Mouse (Mus musculus): Measurements from ENCODE around the gene Kcnk3.

Kcnk3 gene

DNA sequence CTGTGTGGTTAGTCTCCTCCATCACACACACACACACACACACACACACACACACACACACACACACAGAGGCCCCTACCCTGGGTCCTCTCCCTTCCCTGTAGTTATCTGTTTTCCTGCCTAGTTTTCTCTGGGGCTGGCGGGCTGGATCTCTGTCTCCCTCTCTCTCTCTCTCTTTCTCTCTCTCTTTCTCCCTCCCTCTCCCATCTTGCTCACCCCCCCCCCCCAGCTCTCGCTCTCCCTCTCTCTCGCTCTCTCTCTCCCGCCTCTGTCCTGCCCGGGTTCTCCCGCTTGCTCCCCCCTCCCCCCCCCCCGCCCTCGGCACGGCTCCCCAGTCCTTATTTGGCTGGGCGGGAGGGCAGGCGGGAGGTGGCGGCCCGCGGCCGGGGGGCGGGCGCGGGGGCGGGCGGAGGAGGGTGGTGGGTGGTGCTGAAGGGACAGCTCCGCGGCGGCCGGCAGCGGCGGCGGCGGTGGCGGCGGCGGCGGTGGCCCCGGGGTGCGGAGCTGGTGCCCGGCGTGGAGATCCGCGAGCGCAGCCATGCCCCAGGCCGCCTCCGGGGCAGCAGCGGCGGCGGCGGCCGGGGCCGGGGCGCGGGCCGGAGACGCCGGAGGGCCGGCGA is at the start of gene Kcnk3:
Kcnk3 (plus strand) TSS at position 490 of the 620 bp plus-strand sequence.
- peak; percentile 45 for DNase-seq

DNA sequence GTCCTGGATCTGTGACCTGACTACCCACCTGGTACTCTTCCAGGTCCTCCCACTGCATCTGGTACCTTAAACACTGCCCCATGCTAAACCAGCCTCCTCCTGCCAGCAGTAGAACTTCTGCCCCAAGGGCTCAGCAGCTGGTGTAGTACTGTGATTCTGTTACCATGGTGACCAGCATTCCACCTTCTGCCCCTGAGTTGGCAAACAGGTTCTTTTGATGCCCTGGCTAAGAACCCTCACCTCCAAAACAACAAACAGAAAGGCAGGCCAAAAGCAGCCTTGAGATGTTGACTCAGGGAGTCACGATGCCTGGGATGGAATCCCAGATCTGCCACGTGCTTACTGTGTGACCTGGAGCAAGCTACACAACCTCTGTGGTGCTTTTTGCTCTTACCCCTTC is 42.3 kb upstream of the Kcnk3 start, which contains the start of gene Cib4:
Cib4 (minus strand) TSS at position 139 of the 400 bp plus-strand sequence.
- no peak for DNase-seq

DNA sequence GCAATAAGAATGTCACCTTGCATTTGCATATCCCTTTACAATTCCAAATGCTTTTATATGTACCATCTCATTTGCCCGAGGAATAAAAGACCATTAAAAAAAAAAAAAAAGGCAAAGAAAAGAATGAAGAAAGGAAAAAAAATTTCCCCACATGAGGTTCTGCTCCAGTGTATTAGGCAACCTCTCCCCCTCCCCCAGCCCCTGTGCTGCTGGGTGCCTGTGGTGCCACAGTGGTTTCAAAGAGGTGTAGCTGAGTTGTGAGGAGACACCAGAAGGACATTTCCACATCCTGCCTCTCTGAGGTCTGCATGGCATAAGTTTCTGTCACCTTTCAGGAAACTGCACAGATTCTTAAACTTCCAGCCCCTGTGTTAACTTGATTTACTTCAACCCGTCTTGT is 39.3 kb upstream of the Kcnk3 start:
- no peak for DNase-seq

DNA sequence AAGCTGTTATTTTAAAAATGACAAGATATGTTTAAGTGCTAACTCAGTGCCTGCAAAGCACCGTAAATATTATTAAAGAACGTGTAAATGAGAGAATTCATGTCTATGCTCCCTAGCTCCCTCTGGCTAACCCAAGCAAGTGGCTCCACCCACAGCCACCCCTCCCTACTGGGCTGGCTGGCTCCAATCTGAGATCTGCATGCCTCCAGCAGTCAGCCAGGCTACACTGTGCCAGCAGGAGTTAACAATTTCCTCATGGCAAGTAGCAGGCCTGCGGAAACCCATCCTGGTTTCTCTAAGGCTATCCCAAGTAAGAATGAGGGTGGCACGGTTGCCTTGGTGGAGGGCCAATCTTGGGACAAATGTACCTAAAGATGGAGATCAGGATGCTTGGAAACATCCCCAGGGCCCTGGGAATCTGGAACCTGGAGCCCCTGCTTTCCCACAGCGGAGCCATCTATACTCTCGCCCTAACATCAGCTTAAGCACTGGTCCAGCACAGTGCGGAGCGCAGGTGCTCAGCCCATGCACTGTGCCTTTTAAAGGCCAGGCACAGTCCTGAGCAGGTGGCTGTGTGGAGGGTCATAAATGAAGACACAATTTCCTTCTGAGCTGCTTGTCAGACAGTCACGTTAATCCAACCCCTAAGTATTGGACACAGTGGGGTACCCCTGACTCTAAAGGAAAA is 37.5 kb upstream of the Kcnk3 start:
- no peak for DNase-seq

DNA sequence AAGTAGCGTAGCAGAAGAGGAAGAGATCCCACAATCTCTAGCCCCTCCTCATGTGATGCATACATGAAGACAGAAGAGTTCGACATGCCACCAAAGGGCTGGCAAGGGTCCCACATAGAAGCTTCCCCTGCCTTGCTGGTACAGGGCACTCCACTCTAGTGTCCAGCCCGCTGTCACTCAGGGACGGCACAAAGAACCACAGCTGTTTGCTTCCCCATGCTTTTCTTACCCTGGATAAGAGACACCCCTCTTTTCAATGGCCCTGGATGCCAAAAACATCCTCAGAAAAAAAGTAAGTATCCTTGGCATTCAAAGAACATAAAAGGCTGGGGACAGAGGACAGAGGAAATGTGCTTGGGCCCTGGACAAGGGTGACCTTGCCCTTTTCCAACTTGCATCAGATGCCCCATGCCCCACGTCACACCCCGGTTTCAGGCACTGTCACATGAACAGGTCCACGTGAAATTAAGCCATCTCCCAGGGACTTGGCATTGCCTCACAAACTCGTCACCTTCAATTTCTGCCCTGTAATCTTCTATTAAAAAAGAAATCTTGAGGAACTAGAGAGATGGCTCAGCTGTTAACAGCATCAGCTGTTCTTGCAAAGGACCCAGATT is 36.8 kb upstream of the Kcnk3 start:
- no peak for DNase-seq

DNA sequence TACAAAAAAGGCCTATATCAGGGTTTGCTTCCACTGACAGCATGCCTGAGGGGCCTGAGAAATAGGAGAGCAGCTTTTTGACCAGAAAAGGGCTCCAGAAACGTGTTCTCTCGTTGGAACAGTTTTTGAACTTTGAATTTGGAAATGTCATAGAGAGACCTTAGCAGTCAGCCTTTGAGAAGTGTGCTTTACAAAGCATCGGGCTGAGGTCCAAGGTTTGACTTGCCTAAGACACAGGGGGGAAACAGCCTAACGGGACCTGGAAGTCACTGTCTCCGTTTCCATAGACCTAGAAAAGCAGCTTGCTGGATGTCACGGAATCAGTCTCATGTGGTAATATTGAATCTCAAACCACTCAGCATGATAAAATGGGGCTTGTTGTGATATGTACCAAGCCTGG is 36.0 kb upstream of the Kcnk3 start:
- DNase-seq: no peak

DNA sequence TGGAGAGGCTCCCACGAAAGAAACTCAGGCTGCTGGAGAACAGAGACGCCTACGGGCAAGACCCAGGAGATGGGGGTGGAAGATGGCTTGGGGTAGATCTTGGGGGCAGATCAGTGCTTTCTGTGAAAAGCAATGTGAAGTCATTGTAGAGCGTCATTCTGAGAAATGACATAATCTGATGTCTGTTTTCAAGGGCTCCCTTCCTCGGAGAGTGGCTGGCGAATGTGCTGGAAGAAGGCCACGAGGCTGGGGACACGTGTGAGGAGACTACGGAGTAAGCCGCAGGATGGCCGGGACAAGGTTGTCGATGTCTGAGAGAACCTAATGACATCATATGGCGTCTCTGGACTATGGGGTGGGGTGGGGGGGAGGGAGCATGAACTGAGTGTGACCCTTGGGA is 34.0 kb upstream of the Kcnk3 start:
- DNase-seq: no peak

DNA sequence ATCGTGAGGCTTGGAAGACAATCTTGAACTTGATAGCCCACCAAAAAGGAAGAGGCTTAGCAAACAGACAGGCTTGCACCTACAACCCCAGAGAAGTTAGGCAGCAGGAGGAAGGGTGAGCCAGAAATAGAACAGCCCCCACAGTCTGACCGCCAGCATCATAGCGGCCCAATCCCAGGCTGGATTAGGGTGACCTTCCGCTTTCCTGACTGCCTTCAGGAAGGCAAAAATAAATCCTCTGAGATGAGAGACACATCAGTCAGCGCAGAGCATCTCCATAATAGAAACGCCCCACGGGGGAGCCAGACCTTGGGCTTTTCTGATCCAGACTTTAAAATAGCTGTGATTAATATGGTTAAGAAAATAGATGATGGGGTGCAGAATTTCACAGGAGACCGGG is 33.0 kb upstream of the Kcnk3 start:
- DNase-seq: no peak

DNA sequence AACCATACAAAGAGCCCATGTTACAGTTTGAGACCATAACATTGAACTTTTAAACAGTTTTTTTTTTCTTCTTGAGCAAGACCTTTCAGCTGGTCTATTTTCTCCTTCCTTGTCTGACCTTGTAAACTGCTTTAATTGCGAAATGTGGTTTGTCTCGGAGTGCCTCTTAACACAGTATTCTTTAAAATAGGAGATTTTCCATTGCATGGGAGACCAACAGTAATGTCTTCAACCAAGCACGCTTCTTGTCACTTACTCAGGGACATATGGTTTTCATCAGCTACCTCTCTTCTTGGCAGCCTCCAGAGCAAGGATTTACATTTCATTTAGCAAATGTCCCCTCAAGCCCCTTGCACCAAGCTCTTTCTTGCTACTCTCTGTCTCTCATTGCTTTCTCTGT is 31.7 kb upstream of the Kcnk3 start:
- DNase-seq: no peak

DNA sequence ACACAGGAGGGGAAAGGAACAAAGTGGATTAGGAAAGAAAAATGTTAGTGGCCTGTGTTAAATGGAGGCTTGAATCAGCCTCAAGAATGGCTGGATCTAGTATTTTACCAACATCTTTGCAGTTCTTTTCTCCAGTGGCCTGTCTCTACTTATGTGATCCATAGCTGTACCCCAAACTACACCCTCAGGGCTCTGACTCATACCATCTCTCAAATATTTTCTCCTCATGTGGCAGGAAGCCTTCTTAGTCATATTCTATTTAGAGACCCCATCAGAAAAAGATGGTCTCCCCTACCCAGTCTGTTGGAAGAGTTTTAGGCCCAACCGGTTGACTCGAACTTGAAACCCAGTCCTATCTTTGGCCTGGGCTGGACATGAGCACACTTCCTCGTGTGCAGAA is 28.5 kb upstream of the Kcnk3 start:
- no peak for DNase-seq

DNA sequence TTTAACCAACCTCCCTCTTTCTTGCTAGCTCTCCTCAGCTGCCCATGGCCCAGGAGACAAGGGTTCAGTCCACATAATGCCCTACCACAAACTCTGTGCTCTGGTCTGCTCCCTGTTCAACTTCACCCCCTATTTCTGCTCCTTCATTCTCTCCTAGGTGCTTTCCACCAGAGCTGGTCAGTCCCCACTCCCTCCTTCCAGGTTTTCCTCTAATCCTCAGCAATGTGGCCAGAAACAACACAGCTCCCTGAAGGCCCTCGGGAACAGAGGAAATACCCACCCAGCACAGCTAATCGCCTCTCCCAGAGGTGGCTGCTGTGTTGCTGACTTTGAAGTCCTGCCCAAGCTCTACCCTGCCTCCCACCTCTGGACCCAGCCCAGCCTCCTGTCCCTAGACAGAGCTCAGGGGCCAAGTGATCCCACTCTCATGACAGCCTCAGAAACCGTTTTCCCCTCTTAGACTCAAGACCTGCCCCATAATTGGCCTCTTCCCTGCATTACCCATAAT is 27.9 kb upstream of the Kcnk3 start:
- no peak for DNase-seq

DNA sequence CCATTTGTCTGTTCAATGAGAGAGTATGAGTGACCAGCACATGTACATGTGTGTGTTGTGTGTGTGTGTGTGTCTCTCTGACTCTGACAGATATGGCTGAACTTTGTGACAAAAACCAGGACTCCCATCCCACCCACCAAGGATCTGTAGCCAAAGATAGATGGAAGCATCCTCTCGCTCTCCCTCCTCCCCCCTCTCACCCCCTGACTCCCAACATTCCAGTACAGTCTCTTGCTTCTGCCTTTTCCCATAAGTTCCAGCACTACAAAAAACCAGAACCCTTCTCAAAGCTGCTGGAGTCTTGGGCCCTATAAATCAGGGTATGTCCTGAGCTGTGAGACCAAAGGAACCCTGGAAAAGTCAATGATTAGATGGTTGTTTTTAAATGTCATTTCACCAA is 19.5 kb upstream of the Kcnk3 start:
- no peak for DNase-seq

DNA sequence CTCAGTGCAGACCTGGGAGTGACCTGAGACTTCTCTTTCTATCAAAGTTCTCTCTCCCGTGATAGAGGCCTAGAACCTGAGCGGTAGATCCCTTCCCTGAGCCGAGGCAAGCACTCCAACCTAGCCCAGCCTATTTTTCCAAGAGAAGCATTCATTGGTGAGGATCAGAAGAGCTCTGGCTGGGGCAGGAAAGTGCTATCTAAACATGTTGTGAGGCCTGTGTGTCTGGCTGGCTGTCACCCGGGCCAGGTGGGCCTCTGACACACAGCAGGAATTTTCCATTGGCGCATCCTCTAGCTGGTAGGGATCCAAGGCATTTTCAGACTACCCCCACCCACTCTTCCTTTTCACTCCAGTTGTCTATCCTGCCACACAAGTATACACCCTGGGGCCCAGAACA is 16.1 kb upstream of the Kcnk3 start:
- DNase-seq: no peak

DNA sequence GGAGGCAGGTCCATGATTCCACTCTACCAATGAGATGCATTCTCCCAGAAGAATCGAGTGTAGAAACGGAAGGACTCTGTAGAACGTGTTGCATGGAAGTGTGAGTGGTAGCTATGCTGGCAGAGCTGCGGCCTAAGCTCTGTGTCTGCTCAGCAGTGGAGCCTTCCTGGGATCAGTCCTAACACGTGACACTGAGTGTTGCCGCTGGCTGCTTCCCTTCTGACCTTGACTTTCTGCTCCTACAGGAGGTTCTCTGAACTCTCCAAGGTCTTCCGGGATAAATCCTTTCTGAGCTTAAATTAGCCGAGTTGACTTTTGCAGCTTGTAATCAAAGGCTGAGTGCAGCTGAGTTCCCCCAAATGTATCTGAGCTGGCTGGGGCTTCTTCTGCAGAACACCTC is 13.6 kb upstream of the Kcnk3 start:
- DNase-seq: no peak

DNA sequence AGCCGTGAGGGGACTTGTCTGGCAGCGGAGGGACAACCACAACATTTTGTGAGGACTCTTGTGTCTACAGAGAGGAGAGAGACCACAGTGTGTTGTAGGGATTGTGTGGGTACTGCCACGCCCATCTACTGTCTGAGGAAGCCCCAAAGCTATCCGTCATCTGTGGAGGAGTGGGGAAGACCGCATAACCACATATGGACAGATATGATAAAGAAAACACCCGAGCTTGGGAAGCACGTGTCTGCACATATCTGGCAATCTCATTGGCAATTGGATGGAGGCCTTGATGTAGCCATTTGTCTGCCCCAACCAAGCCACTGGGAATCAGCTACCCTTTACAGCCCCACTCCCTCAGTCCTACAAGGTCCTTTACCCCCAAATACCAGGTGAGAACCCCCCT is 11.7 kb upstream of the Kcnk3 start:
- no peak for DNase-seq

DNA sequence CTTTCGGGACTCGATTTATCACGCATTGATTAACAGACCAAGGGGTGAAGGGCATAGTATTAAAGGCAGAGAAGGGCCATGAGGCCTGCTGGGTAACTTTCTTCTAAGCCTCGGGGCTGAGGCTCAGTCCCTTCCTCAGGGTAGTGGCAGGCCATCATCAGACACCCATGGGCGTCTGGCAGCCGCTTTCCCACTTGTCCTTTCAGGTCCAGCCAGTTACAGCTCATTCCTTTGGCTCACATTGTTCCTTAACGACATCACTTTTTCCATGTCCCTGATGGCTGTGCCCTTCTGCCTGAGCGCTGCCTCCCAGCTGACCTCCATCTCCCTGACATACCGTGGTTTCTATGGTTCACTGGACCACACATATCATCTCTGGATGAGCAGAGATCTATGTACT is 10.7 kb upstream of the Kcnk3 start:
- no peak for DNase-seq

DNA sequence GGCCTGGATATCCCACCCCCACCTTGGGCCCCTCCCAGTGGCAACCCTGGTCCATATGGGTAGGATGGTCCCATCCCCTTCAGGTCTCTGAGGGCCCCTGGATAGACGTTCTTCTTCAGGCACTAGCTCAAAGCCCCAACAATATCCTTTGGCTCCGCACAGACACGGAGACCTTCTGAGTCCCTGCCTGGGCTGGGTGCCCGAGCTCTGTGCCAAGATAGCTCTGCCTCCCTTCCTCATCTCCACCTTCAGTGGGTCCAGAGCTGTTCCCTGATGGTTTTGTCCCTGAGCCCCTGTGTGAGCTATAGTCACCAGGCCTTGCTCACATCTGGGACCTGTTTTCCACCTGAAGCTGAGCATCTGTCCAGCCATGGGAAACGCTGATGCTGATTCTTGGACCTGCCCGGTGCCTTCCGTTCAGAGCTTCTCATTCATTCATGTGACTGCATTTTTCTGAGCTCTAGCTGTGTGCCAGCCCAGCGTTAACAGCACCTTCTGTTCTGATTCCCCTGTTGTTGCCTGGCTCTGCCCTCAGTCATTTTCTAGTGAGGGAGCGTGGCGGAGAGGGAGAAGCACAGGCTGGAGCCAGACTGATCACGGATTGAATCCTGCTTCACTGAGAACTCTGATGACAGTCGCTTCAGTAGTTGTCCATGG is 10.2 kb upstream of the Kcnk3 start:
- no peak for DNase-seq

DNA sequence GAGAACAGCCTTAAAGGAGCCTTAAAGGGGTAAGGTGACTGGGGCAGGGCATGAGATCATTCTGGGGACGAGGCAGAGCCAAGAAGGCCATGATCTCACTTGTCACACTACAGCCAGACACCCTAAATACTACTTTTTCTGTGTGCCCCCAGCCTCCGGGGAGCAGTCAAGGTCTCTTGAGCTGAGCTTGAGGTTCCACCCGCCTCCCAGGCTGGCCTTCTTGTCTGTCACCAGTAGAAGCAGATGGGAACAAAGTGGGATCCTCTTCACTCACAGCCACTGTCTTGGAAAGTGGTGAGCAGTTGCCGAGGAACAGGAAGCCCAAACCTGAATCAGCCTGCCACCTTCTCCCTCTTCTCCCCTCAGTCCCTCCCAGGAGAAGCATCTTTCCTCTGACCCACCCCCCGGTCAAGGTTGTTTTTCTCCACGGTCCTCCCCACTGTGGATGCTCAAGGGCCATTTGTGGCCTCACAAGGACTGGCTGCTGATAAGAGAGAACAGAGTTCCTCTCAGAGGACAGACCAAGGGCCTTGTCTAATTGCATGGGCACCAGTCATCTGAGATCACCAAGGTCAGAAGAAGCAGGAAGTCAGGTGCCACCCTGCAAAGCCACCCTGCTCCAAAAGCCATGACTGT is 9.4 kb upstream of the Kcnk3 start:
- DNase-seq: no peak

DNA sequence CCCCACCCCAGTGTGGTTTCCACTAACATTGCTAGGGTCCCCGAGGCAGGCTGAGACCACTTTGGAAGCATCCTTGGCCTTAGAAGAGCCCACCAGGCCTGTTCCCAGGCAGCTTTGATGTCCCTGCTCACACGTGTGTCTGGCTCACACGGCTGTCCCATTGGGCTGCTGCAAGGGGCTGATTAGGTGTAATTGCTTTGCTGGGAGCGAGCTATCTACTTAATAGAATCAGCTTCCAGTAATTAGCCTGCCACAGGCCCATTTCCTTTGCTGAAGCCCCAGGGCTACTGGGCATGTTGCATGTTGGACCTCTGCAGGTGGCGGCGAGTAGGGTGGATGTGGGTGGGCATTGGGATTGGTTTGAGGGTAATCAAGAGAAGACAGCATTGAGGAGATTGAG is 7.2 kb upstream of the Kcnk3 start:
- DNase-seq: no peak

DNA sequence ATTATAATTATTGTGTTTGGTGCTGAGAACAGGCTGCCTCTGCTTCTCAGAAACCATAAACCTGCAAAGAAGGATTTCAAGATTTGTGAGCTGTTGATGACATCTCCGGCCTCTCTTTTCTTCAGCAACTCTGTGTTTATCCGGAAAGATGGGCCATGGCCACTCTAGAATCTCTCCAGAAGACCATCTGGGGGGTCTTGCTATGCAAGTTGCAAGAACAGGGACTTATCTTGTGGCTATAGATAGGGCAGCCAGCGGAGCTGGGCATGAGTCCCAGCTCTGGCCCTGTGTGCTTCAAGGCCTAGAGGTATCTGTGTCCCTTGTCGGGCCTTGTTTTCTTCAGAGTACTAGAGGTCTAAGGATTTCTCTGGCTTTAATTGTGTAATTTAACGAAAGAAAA is 6.0 kb upstream of the Kcnk3 start:
- no peak for DNase-seq

DNA sequence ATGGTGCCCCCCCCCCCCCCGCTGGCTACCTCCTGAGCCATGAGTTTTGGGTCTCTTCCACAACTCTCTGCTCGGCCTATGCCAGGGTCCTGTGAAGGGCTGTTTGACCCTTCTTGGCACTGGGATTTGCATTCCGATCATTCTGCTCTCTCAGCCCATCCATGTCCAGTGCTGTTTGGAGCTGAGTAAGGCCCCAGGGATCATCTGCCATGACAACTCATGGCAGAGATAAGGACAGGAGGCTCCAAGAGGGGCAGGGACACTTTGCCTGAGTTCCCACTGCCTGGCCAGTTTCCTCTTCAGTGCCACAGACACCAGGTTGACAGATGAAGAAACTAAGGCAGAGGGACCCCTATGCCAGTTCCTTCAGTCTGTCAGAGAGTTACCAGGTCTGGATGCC is 1.4 kb upstream of the Kcnk3 start:
- DNase-seq: no peak

DNA sequence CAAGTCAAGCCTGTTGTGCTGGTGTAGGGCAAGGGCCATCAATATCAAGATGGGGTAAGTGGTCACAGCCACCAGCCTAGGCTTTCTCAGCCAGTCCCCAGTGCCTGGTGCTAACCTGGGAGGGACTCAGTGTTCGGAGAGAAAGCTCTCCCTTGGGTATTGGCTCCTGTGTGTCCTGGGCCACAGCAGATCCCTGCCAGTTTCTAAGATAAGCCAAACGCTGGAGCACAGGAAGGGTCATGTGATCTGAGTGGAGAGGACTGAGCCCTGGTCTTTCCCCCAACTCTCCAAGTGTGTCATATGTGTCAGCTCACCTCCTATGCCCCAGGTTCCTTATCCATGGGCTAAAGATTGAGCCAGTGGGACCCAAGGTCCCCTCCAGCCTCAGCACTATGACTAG is 869 bp upstream of the Kcnk3 start:
- no peak for DNase-seq

DNA sequence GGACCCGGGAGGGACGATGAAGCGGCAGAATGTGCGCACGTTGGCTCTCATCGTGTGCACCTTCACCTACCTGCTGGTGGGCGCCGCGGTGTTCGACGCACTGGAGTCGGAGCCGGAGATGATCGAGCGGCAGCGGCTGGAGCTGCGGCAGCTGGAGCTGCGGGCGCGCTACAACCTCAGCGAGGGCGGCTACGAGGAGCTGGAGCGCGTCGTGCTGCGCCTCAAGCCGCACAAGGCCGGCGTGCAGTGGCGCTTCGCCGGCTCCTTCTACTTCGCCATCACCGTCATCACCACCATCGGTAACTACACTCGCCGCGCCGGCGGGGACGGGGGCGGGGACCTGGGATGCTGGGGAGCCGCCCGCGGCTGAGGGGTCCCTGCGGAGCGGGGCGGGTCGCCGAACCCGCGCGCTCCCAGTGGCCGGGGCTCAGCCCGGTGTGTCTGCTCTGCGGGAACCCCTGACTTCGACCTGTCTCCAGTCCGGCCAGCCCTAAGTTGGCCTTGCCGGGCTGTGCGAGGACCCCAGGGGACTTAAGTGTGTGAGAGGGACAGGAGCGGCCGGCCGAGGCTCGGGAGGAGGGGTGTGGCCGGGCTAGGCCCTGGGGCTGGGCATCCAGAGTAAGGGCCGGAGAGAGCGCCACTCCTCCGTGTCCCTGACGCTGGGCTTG is 465 bp downstream of the Kcnk3 start:
- DNase-seq: peak; percentile 49

Measured in right cerebral cortex, postnatal 14 days (tissue).